Mouse (Mus musculus) kidney, embryonic 14.5 days (tissue): ENCODE data around the gene Pde2a. TPM values are rescaled to one million over a fixed set of nuclear protein-coding genes. Genes with fewer than 3 reads are reported as not detected.

Experiments used
- ATAC-seq: fragments of 200-750 bp; cut with Nextera tagmentation; 2 replicates; pipeline ENCODE4 v1.8.0; 2017; ENCODE audit warnings: moderate number of reproducible peaks, mild to moderate bottlenecking, moderate TSS enrichment, moderate library complexity; ENCODE audit not compliant: low FRiP score, low TSS enrichment
- H3K27ac ChIP-seq: fragments of 300-500 bp; sonication (generic); 2 replicates; pipeline ENCODE4 v1.5.1; 2014; ENCODE audit warnings: low read depth, mild to moderate bottlenecking, low read length, moderate library complexity, mixed read lengths
- H3K27me3 ChIP-seq: fragments of 300-500 bp; sonication (generic); 2 replicates; pipeline ENCODE4 v1.6.1; 2014; ENCODE audit warnings: mild to moderate bottlenecking, low read length; ENCODE audit not compliant: control insufficient read depth, insufficient read depth
- H3K36me3 ChIP-seq: fragments of 300-500 bp; sonication (generic); 2 replicates; pipeline ENCODE4 v1.6.1; 2014; ENCODE audit warnings: low read length, mixed read lengths; ENCODE audit not compliant: control insufficient read depth, insufficient read depth
- H3K4me1 ChIP-seq: fragments of 300-500 bp; sonication (generic); 2 replicates; pipeline ENCODE4 v1.6.1; 2014; ENCODE audit warnings: low read length, mixed read lengths; ENCODE audit not compliant: control insufficient read depth, insufficient read depth
- H3K4me2 ChIP-seq: fragments of 300-500 bp; sonication (generic); replicated peaks from 2 replicates; pipeline ENCODE4 v1.6.1; 2014; ENCODE audit warnings: low read depth, mild to moderate bottlenecking, low read length
- H3K4me3 ChIP-seq: fragments of 300-500 bp; sonication (generic); 2 replicates; pipeline ENCODE4 v1.5.1; 2014; ENCODE audit warnings: mild to moderate bottlenecking, low read length
- H3K9ac ChIP-seq: fragments of 300-500 bp; sonication (generic); 2 replicates; pipeline ENCODE4 v1.6.1; 2014; ENCODE audit warnings: low read depth, mild to moderate bottlenecking, low read length, moderate library complexity
- H3K9me3 ChIP-seq: fragments of 300-500 bp; sonication (generic); 2 replicates; pipeline ENCODE4 v1.6.1; 2016; ENCODE audit warnings: low read length; ENCODE audit not compliant: control insufficient read depth
- WGBS: fragments of 180-500 bp; shearing (Covaris S2); extraction: QIAGEN DNeasy Blood & Tissue Kit; methylation state at CpG from one replicate; pipeline ENCODE4 v1.1.7; 2014; 5-methylcytosine and 5-hydroxymethylcytosine counted together
- polyA plus RNA-seq: library from polyadenylated mRNA; unstranded; fragments of >200 nt; fragmentation: Nextera tagmentation; extraction: Ambion mirVana; gene quantifications from 2 replicates; pipeline ENCODE4 v1.2.1, GENCODE M21; 2014

The Pde2a gene
- polyA plus RNA-seq, 1 experiment from 2014 or later: 16.4 TPM

GRCm38 (mm10) chr7:101471423-101471822 is 49.9 kb downstream of the Pde2a start:
- WGBS: 85% methylated on average over 2 of the region's 2 CpGs

GRCm38 (mm10) chr7:101471968-101472480 is 50.5 kb downstream of the Pde2a start:
- Histone ChIP-seq H3K36me3 (no peaks in the 10 kb centered on the region), H3K4me1 (no peaks in the 10 kb centered on the region), H3K27me3 (no peaks in the 10 kb centered on the region), H3K9me3 (no peaks in the 10 kb centered on the region), H3K4me3 (no peak overlapping the region), H3K4me2 (no peak overlapping the region), H3K9ac (no peak overlapping the region), H3K27ac (no peak overlapping the region)
- 78% methylated on average over 3 of the region's 3 CpGs for WGBS
- ATAC-seq: no peak

More at GRCm38 (mm10) chr7:101471423-101471822, 49.9 kb downstream of the Pde2a start:
- Histone ChIP-seq H3K4me2 (no peak overlapping the region), H3K9me3 (no peaks in the 10 kb centered on the region), H3K4me3 (no peak overlapping the region), H3K27me3 (no peaks in the 10 kb centered on the region), H3K9ac (no peak overlapping the region), H3K4me1 (0 out of 2 replicates have a peak, but pooled peaks cover 5% of the 10 kb centered on the region), H3K36me3 (no peaks in the 10 kb centered on the region), H3K27ac (no peak overlapping the region)
- no peak for ATAC-seq

GRCm38 (mm10) chr7:101472598-101473558 is 51.4 kb downstream of the Pde2a start:
- H3K4me3 ChIP-seq: no peak overlapping the region
- no peak overlapping the region for H3K27ac ChIP-seq
- no peaks in the 10 kb centered on the region for H3K27me3 ChIP-seq
- H3K4me1 ChIP-seq: no peaks in the 10 kb centered on the region
- H3K9me3 ChIP-seq: no peaks in the 10 kb centered on the region
- no peaks in the 10 kb centered on the region for H3K36me3 ChIP-seq
- no peak for ATAC-seq
- H3K4me2 ChIP-seq: no peak overlapping the region
- H3K9ac ChIP-seq: 0 out of 2 replicates have a peak overlapping the region, but pooled peaks have one; percentile 18
- WGBS: 52% methylated on average over 10 of the region's 10 CpGs

- H3K27ac ChIP-seq: no peak overlapping the region
- no peak for ATAC-seq
- WGBS: 83% methylated on average over 5 of the region's 5 CpGs
- H3K27me3 ChIP-seq: no peaks in the 10 kb centered on the region
- no peak overlapping the region for H3K4me3 ChIP-seq
- no peaks in the 10 kb centered on the region for H3K9me3 ChIP-seq
- H3K9ac ChIP-seq: no peak overlapping the region
- no peak overlapping the region for H3K4me2 ChIP-seq
- no peaks in the 10 kb centered on the region for H3K36me3 ChIP-seq
- no peaks in the 10 kb centered on the region for H3K4me1 ChIP-seq
Measured at GRCm38 (mm10) chr7:101474399-101474811, 52.9 kb downstream of the Pde2a start.

GRCm38 (mm10) chr7:101476028-101476427 is 54.5 kb downstream of the Pde2a start:
- no peak overlapping the region for H3K4me3 ChIP-seq
- H3K27me3 ChIP-seq: no peaks in the 10 kb centered on the region
- H3K27ac ChIP-seq: no peak overlapping the region
- no peaks in the 10 kb centered on the region for H3K9me3 ChIP-seq
- ATAC-seq: no peak
- no peak overlapping the region for H3K4me2 ChIP-seq
- no peak overlapping the region for H3K9ac ChIP-seq
- 0 out of 2 replicates have a peak, but pooled peaks cover 6% of the 10 kb centered on the region for H3K4me1 ChIP-seq
- no peaks in the 10 kb centered on the region for H3K36me3 ChIP-seq
- 69% methylated on average over 3 of the region's 3 CpGs for WGBS

GRCm38 (mm10) chr7:101476493-101476892 is 55.0 kb downstream of the Pde2a start:
- Histone ChIP-seq H3K27me3 (no peaks in the 10 kb centered on the region), H3K9ac (no peak overlapping the region), H3K36me3 (no peaks in the 10 kb centered on the region), H3K4me2 (no peak overlapping the region), H3K4me1 (0 out of 2 replicates have a peak, but pooled peaks cover 6% of the 10 kb centered on the region), H3K27ac (no peak overlapping the region), H3K4me3 (no peak overlapping the region), H3K9me3 (no peaks in the 10 kb centered on the region)
- 46% methylated on average over 4 of the region's 4 CpGs for WGBS
- ATAC-seq: no peak

GRCm38 (mm10) chr7:101477200-101477599 is 55.7 kb downstream of the Pde2a start:
- Histone ChIP-seq H3K4me3 (no peak overlapping the region), H3K4me2 (no peak overlapping the region), H3K36me3 (no peaks in the 10 kb centered on the region), H3K27ac (no peak overlapping the region), H3K27me3 (no peaks in the 10 kb centered on the region), H3K9ac (no peak overlapping the region), H3K4me1 (0 out of 2 replicates have a peak, but pooled peaks cover 11% of the 10 kb centered on the region), H3K9me3 (no peaks in the 10 kb centered on the region)
- no peak for ATAC-seq
- 45% methylated on average over 5 of the region's 5 CpGs for WGBS

- no peak overlapping the region for H3K4me3 ChIP-seq
- 61% methylated on average over 5 of the region's 5 CpGs for WGBS
- H3K9ac ChIP-seq: no peak overlapping the region
- no peak for ATAC-seq
- no peaks in the 10 kb centered on the region for H3K9me3 ChIP-seq
- H3K27me3 ChIP-seq: no peaks in the 10 kb centered on the region
- H3K36me3 ChIP-seq: no peaks in the 10 kb centered on the region
- no peak overlapping the region for H3K27ac ChIP-seq
- peaks cover 17% of the 10 kb centered on the region for H3K4me1 ChIP-seq
- no peak overlapping the region for H3K4me2 ChIP-seq
Measured at GRCm38 (mm10) chr7:101478099-101478498, 56.6 kb downstream of the Pde2a start.

GRCm38 (mm10) chr7:101479841-101480240 is 58.4 kb downstream of the Pde2a start:
- no peak overlapping the region for H3K9ac ChIP-seq
- H3K27ac ChIP-seq: no peak overlapping the region
- WGBS: 65% methylated on average over 4 of the region's 4 CpGs
- no peaks in the 10 kb centered on the region for H3K9me3 ChIP-seq
- no peaks in the 10 kb centered on the region for H3K27me3 ChIP-seq
- no peak overlapping the region for H3K4me3 ChIP-seq
- peaks cover 22% of the 10 kb centered on the region for H3K4me1 ChIP-seq
- H3K36me3 ChIP-seq: no peaks in the 10 kb centered on the region
- no peak for ATAC-seq
- no peak overlapping the region for H3K4me2 ChIP-seq
